Mouse (Mus musculus) liver, embryonic 12.5 days (tissue): Measurements from ENCODE around the gene Acot12. TPM values are rescaled to one million over a fixed set of nuclear protein-coding genes. Genes with fewer than 3 reads are reported as not detected.

Source experiments
- ATAC-seq: fragments of 200-750 bp; cut with Nextera tagmentation; 2 replicates; pipeline ENCODE4 v1.8.0; 2017; ENCODE audit warnings: moderate number of reproducible peaks, mild to moderate bottlenecking, moderate library complexity
- H3K27ac ChIP-seq: fragments of 300-500 bp; sonication (generic); 2 replicates; pipeline ENCODE4 v1.5.1; 2016; ENCODE audit warnings: mild to moderate bottlenecking
- H3K27me3 ChIP-seq: fragments of 300-500 bp; sonication (generic); replicated peaks from 2 replicates; pipeline ENCODE4 v1.6.1; 2016; ENCODE audit warnings: mild to moderate bottlenecking, moderate library complexity
- H3K36me3 ChIP-seq: fragments of 300-500 bp; sonication (generic); 2 replicates; pipeline ENCODE4 v1.6.1; 2016; ENCODE audit warnings: mild to moderate bottlenecking, moderate library complexity
- H3K4me1 ChIP-seq: fragments of 300-500 bp; sonication (generic); 2 replicates; pipeline ENCODE4 v1.6.1; 2016
- H3K4me2 ChIP-seq: fragments of 300-500 bp; sonication (generic); 2 replicates; pipeline ENCODE4 v1.6.1; 2016; ENCODE audit warnings: mild to moderate bottlenecking, moderate library complexity
- H3K4me3 ChIP-seq: fragments of 300-500 bp; sonication (generic); 2 replicates; pipeline ENCODE4 v1.5.1; 2016; ENCODE audit warnings: mild to moderate bottlenecking, moderate library complexity
- H3K9ac ChIP-seq: fragments of 300-500 bp; sonication (generic); 2 replicates; pipeline ENCODE4 v1.6.1; 2016; ENCODE audit warnings: mild to moderate bottlenecking, moderate library complexity
- H3K9me3 ChIP-seq: fragments of 300-500 bp; sonication (generic); replicated peaks from 2 replicates; pipeline ENCODE4 v1.6.1; 2016; ENCODE audit warnings: mild to moderate bottlenecking, moderate library complexity
- WGBS: fragments of 180-500 bp; shearing (Covaris S2); methylation state at CpG from one replicate; pipeline ENCODE4 v1.1.7; 2016; ENCODE audit not compliant: insufficient replicate concordance; 5-methylcytosine and 5-hydroxymethylcytosine counted together
- microRNA-seq: library from miRNA; unstranded; fragments of <30 nt; microRNA quantifications from one replicate; pipeline ENCODE4, GENCODE M21; 2017
- polyA plus RNA-seq: library from polyadenylated mRNA; unstranded; fragments of >200 nt; fragmentation: Nextera tagmentation; extraction: Ambion mirVana; gene quantifications from 2 replicates; pipeline ENCODE4 v1.2.1, GENCODE M21; 2016

The Acot12 gene
- polyA plus RNA-seq, 1 experiment from 2014 or later: 1.4 TPM

DNA sequence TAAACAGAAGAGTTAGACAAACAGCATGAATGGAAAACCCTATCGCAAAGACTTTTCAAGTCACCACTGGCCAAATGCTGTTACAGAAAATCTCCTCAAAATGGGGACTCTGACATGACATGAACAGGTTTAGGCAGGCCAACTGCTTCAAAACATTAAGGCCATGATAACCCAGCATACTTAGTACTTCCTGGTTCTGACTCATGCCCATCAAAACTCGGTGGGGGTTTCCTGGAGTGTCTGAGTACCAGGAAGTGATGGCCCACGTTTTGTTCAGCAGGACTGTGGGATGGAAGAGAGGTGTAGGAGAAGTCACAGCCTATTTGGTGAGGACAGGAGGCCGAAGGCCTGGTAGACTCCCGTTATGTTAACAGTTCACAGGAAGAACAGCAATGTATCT lies 60.4 kb downstream of the Acot12 start:
- no peaks in the 10 kb centered on the region for H3K27me3 ChIP-seq
- no peak overlapping the region for H3K9ac ChIP-seq
- no peak for ATAC-seq
- peaks cover 6% of the 10 kb centered on the region for H3K4me1 ChIP-seq
- H3K9me3 ChIP-seq: no peaks in the 10 kb centered on the region
- peaks cover 71% of the 10 kb centered on the region for H3K36me3 ChIP-seq
- WGBS: 56% methylated on average over 5 of the region's 5 CpGs
- no peak overlapping the region for H3K4me3 ChIP-seq
- H3K4me2 ChIP-seq: no peak overlapping the region
- H3K27ac ChIP-seq: no peak overlapping the region

DNA sequence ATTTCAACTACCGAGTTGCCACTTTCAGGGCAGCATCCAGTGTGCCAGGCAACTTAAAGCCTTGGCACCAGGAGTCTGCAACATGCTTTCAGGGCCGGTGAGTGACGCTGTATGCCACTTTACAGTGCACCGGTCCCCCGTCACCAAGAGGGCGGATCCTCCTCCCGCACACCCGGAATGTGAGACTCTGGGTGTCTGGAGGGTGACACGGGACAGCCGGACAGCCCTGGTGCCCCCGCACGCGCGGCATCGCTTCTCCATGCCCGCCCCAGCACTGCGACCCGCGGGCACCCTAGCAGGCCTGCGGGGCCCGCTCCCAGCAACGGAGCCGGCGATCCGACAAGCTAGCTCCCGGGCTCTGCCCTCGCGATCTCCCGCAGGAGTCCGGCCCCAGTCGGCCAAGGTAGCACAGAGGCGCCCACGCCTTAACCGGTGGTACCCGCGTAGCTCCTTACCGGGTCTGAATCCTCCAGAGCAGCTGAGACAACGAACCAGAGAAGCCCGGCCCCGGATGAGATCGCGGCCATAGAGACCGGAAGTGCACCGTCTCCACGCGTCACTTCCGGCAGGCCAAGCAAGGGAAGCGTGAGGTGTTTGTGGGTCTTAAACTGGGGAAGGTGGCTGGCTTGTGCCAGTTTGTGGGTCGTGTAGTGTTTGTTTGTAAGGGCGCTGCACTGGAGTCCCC lies 66.0 kb downstream of the Acot12 start, which contains the start of gene Zcchc9:
Zcchc9 (minus strand) TSS at position 551 of the 685 bp plus-strand sequence.
- H3K27ac ChIP-seq: peak within 1 kb of the TSS; percentile 91
- peaks cover 19% of the 10 kb centered on the region for H3K36me3 ChIP-seq
- H3K9me3 ChIP-seq: no peaks in the 10 kb centered on the region
- H3K4me3 ChIP-seq: peak within 1 kb of the TSS; percentile 83
- peak; percentile 97 for ATAC-seq
- H3K4me1 ChIP-seq: peaks cover 15% of the 10 kb centered on the region
- H3K9ac ChIP-seq: peak within 1 kb of the TSS; percentile 88
- no peaks in the 10 kb centered on the region for H3K27me3 ChIP-seq
- WGBS: under 1% methylated on average over 50 of the region's 50 CpGs
- peak within 1 kb of the TSS; percentile 79 for H3K4me2 ChIP-seq

DNA sequence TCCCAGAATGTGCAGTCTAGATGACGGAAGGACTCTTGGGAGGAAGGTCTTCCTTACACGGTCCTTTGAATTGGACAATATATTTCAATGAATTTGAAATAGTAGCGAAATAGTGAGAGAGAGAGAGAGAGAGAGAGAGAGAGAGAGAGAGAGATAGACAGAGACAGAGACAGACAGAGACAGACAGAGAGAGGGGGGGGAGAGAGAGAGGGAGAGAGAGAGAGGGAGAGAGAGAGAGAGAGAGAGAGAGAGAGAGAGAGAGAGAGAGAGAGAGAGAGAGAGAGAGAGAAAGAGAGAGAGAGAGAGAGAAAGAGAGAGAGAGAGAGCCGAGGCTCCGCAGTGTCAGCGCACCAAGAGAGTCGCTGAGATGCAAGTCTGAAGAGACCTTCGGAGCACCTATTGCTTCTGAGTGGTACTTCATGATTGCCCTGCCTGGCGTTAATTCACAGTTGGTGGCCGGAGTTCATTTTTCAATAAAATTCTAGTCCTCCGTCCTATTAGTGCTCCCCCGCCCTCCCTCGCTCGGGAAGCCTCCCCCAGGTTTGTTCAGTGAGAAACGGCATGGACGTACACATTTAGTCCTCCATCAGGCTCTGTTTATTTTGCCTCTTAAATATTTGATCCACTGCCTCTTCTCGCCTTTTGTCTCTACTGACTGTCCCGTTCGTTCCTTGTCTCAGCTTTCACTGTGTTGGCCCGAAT lies 66.7 kb downstream of the Acot12 start:
- H3K4me1 ChIP-seq: peaks cover 15% of the 10 kb centered on the region
- H3K4me2 ChIP-seq: peak overlapping the region; percentile 79
- H3K9ac ChIP-seq: peak overlapping the region; percentile 88
- peaks cover 19% of the 10 kb centered on the region for H3K36me3 ChIP-seq
- ATAC-seq: no peak; the same call in 1 of the 2 replicates
- H3K27ac ChIP-seq: peak overlapping the region; percentile 91
- H3K27me3 ChIP-seq: no peaks in the 10 kb centered on the region
- H3K4me3 ChIP-seq: peak overlapping the region; percentile 83
- 30% methylated on average over 20 of the region's 20 CpGs for WGBS
- no peaks in the 10 kb centered on the region for H3K9me3 ChIP-seq

DNA sequence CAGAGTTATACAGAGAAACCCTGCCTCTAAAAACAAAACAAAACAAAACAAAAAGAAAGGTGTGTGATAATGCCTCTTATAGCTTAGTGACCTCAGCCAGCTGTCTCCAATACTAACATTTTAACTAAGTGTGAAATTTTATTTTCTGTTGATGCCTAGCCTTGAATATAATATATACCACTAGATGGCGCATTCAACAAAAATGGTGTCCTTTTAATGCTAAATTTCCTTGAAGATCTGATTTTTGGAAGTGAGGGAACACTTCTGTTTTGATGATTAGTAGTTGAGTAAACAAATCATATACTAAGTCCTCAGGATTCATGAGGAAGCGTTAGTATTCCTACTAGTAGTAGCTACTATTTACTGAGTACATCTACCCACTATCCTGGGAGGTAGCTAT lies 68.2 kb downstream of the Acot12 start:
- Histone ChIP-seq H3K4me2 (no peak overlapping the region), H3K27ac (no peak overlapping the region), H3K4me1 (peaks cover 15% of the 10 kb centered on the region), H3K9ac (no peak overlapping the region), H3K4me3 (no peak overlapping the region), H3K36me3 (peaks cover 15% of the 10 kb centered on the region), H3K27me3 (no peaks in the 10 kb centered on the region), H3K9me3 (no peaks in the 10 kb centered on the region)
- 30% methylated on average over 2 of the region's 2 CpGs for WGBS
- ATAC-seq: no peak

DNA sequence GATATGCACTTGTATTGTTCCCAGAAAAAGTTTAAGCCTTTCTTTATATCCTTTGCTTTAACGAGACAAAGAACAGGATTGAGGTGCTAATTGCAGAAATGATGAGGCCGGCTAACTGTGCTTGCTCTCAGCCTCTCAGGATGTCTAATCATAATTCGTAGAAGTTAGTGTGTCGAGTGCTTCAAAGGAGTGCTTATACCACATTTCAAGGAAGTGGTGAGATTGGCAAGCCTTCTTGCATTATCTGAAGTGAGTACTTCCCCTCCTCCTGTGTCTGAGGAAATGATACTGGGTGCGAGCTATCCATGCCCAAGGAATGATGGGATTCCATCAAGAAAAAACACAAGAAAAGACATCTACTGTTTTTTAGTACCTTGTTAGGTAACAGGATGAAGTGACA lies 73.4 kb downstream of the Acot12 start:
- Histone ChIP-seq H3K27ac (no peak overlapping the region), H3K4me2 (no peak overlapping the region), H3K9ac (no peak overlapping the region), H3K36me3 (no peaks in the 10 kb centered on the region), H3K4me1 (no peaks in the 10 kb centered on the region), H3K9me3 (no peaks in the 10 kb centered on the region), H3K4me3 (no peak overlapping the region), H3K27me3 (no peaks in the 10 kb centered on the region)
- no peak for ATAC-seq
- WGBS: 67% methylated on average over 5 of the region's 5 CpGs

DNA sequence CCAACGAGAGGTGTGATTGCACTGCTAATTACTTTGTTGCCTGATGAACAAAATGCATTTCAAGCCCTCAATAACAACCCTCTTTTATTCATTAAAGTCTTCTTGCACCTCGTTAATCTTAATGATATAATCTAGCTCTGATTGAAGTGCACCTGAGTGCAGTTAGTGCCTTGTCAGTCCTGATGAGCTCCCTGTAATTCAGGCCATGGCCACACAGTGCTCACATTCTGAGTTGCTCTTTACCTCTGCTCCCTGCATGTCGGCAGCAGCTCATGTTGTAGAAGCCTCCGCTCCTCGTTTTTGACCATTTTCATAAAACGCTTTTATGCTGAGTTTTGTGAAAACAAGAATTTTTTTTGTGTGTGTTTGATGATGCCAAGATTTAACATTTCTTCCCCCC lies 82.4 kb downstream of the Acot12 start:
- Histone ChIP-seq H3K9me3 (no peaks in the 10 kb centered on the region), H3K27ac (no peak overlapping the region), H3K27me3 (no peaks in the 10 kb centered on the region), H3K4me3 (no peak overlapping the region), H3K36me3 (no peaks in the 10 kb centered on the region), H3K4me2 (no peak overlapping the region), H3K9ac (no peak overlapping the region), H3K4me1 (no peaks in the 10 kb centered on the region)
- 67% methylated on average over 6 of the region's 6 CpGs for WGBS
- ATAC-seq: no peak

DNA sequence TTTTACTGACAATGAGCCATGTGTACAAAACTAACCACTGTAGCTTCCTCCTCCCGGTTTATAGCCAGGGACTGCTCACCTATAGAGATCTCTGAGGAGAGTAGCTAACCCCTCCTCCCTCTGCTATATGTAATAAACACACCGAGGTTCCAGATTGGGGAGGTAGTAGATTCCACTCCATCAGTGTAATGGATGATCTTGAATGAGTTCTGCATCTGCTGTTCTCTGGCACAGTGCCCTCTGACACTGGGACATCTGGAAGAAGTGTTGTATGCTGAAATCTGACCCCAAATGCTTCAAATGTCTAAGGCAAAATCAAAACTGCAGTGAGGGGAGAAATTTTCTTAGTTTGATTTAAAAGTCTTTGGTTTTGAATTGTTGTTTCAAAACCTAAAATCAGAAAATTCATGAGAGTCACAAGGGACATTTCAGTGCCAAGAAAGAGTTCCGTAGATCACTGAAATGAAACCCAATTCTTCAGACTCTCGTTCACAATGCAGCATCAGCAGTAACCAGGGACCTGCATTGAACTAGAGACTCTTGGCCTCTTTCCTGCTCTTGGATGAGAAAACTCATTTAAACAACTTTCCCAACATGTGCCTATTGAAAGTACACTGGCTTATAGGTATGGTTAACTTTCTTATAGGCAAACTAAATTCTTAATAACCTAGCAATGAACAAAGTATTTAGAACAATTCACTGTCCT lies 83.7 kb downstream of the Acot12 start:
- no peaks in the 10 kb centered on the region for H3K27me3 ChIP-seq
- 59% methylated on average over 4 of the region's 4 CpGs for WGBS

DNA sequence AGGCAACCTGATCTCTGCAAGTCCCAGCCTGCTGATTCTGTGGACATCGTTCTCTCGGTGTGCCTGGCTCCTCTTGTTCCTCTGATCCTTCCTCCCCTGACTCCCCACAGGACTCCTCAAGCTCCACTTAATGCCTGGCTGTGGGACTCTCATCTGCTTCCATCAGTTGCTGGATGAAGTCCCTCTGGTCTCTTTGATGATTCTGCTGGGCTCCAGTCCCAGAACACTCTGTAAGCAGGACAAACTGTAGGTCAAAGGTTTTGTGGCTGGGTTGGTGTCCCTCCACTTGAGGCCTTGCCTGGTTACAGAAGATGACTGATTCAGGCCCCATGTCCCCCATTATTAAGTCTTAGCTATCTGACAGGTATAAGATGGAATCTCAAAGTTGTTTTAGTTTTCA lies 84.8 kb downstream of the Acot12 start:
- no peak for ATAC-seq
- Histone ChIP-seq H3K36me3 (no peaks in the 10 kb centered on the region), H3K27me3 (no peaks in the 10 kb centered on the region), H3K4me1 (no peaks in the 10 kb centered on the region), H3K4me2 (no peak overlapping the region), H3K27ac (no peak overlapping the region), H3K4me3 (no peak overlapping the region), H3K9ac (no peak overlapping the region), H3K9me3 (no peaks in the 10 kb centered on the region)
- 77% methylated on average over 2 of the region's 2 CpGs for WGBS

More for the DNA sequence above, 83.7 kb downstream of the Acot12 start:
- no peaks in the 10 kb centered on the region for H3K9me3 ChIP-seq
- H3K36me3 ChIP-seq: no peaks in the 10 kb centered on the region
- H3K4me3 ChIP-seq: no peak overlapping the region
- H3K4me2 ChIP-seq: no peak overlapping the region
- no peaks in the 10 kb centered on the region for H3K4me1 ChIP-seq
- H3K27ac ChIP-seq: no peak overlapping the region
- H3K9ac ChIP-seq: no peak overlapping the region
- ATAC-seq: no peak

DNA sequence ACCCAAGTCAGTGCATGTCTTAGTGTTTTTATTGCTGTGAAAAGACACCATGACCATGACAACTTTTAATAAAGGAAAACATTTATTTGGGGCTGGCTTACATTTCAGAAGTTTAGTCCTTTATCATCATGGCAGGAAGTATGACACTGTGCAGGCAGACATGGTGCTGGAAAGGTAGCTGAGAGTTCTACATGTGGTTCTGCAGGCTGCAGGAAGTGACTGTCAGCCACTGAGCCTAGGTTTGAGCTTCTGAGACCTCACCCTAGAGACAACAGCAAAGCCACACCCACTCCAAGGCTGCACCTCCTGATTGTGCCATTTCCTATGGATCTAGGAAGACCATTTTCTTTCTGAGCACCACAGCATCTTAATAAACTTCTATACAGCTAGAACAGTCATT lies 86.6 kb downstream of the Acot12 start:
- no peak for ATAC-seq
- no peaks in the 10 kb centered on the region for H3K27me3 ChIP-seq
- no peaks in the 10 kb centered on the region for H3K36me3 ChIP-seq
- no peak overlapping the region for H3K4me2 ChIP-seq
- H3K9me3 ChIP-seq: no peaks in the 10 kb centered on the region
- no peak overlapping the region for H3K27ac ChIP-seq
- no peak overlapping the region for H3K9ac ChIP-seq
- no peaks in the 10 kb centered on the region for H3K4me1 ChIP-seq
- H3K4me3 ChIP-seq: no peak overlapping the region

Small RNA genes lying within 50 kb of the gene (microRNA-seq; reads per million reads assigned to microRNA genes)
- gene Gm27656: not detected

Other genes with a start within 250 kb of the Acot12 start
- gene Zcchc9, start 66.2 kb downstream of the Acot12 start, polyA plus RNA-seq: 16.5 and 16.8 TPM in 2 replicates
- gene Ckmt2, start 135.4 kb downstream of the Acot12 start, polyA plus RNA-seq: not detected in 2 replicates